Mouse (Mus musculus): ENCODE results near the gene Bend3.
"Not testable (repeated sequence)": the region's sequence is repeated elsewhere in the genome, so short reads cannot be mapped to it uniquely, and the experiment has no call there.

GRCm38 (mm10) chr10:43523931-43524330, 45.3 kb downstream of the Bend3 start, which contains the start of gene Gm9803:
- TF ChIP-seq CTCF (IDR thresholded peaks at IDR 0.05; ENCODE audit: low read depth, low read length); POLR2A (IDR thresholded peaks at IDR 0.05; ENCODE audit: extremely low read depth, insufficient read depth, low read length): not testable (repeated sequence)
